Mouse (Mus musculus) stomach, postnatal 0 days (tissue): Measurements from ENCODE around the gene Phldb1. TPM values are rescaled to one million over a fixed set of nuclear protein-coding genes. Genes with fewer than 3 reads are reported as not detected.

Experiments
- ATAC-seq: fragments of 200-750 bp; cut with Nextera tagmentation; 2 replicates; pipeline ENCODE4 v1.8.0; 2017; ENCODE audit not compliant: low FRiP score, low TSS enrichment
- DNase-seq: peaks from one replicate; pipeline ENCODE4 v3.0.0-alpha.2; 2016; ENCODE audit warnings: low spot score
- H3K27ac ChIP-seq: fragments of 300-500 bp; sonication (generic); replicated peaks from 2 replicates; pipeline ENCODE4 v1.5.1; 2014; ENCODE audit warnings: mild to moderate bottlenecking, control low read depth
- H3K27me3 ChIP-seq: fragments of 300-500 bp; sonication (generic); 2 replicates; pipeline ENCODE4 v1.6.1; 2014; ENCODE audit warnings: low read length; ENCODE audit not compliant: control insufficient read depth, insufficient read depth
- H3K36me3 ChIP-seq: fragments of 300-500 bp; sonication (generic); 2 replicates; pipeline ENCODE4 v1.6.1; 2014; ENCODE audit warnings: low read length, mixed read lengths; ENCODE audit not compliant: control insufficient read depth, insufficient read depth
- H3K4me1 ChIP-seq: fragments of 300-500 bp; sonication (generic); replicated peaks from 2 replicates; pipeline ENCODE4 v1.6.1; 2014; ENCODE audit warnings: antibody characterized with exemption; ENCODE audit not compliant: control insufficient read depth, insufficient read depth
- H3K4me2 ChIP-seq: fragments of 300-500 bp; sonication (generic); replicated peaks from 2 replicates; pipeline ENCODE4 v1.6.1; 2014; ENCODE audit warnings: low read depth, mild to moderate bottlenecking, control low read depth, moderate library complexity
- H3K4me3 ChIP-seq: fragments of 300-500 bp; sonication (generic); 2 replicates; pipeline ENCODE4 v1.5.1; 2014; ENCODE audit warnings: low read depth, low read length, control low read depth
- H3K9ac ChIP-seq: fragments of 300-500 bp; sonication (generic); 2 replicates; pipeline ENCODE4 v1.6.1; 2014; ENCODE audit warnings: mild to moderate bottlenecking, low read length, control low read depth, mixed read lengths
- H3K9me3 ChIP-seq: fragments of 300-500 bp; sonication (generic); 2 replicates; pipeline ENCODE4 v1.6.1; 2016; ENCODE audit warnings: low read length; ENCODE audit not compliant: control insufficient read depth
- CTCF ChIP-seq: IDR thresholded peaks from 2 replicates; pipeline ENCODE4 v1.5.1; 2016; ENCODE audit warnings: antibody characterized with exemption, low read depth, mild to moderate bottlenecking, moderate library complexity
- EP300 ChIP-seq: optimal IDR thresholded peaks from 2 replicates; pipeline ENCODE3; 2016; ENCODE audit warnings: antibody characterized with exemption
- WGBS: fragments of 180-500 bp; shearing (Covaris S2); extraction: QIAGEN DNeasy Blood & Tissue Kit; methylation state at CpG from one replicate; pipeline ENCODE4 v1.1.7; 2014; 5-methylcytosine and 5-hydroxymethylcytosine counted together
- polyA plus RNA-seq: library from polyadenylated mRNA; unstranded; fragments of >200 nt; fragmentation: Nextera tagmentation; extraction: Ambion mirVana; gene quantifications from 2 replicates; pipeline ENCODE4 v1.2.1, GENCODE M21; 2015

Gene Phldb1
- polyA plus RNA-seq, 1 experiment from 2014 or later, result 14.9 TPM

- WGBS, result 93% methylated on average over 16 of the region's 16 CpGs
These were observed 37.1 kb downstream of the Phldb1 start for GRCm38 (mm10) chr9:44697866-44698265.

GRCm38 (mm10) chr9:44693071-44693470 is 41.9 kb downstream of the Phldb1 start:
- ATAC-seq (no peak), DNase-seq (no peak)
- Histone ChIP-seq H3K9me3 (no peaks in the 10 kb centered on the region), H3K36me3 (peaks cover 27% of the 10 kb centered on the region), H3K9ac (no peak overlapping the region), H3K27ac (no peak overlapping the region), H3K4me2 (no peak overlapping the region), H3K4me1 (no peaks in the 10 kb centered on the region; the same call in 1 of the 2 replicates), H3K4me3 (no peak overlapping the region), H3K27me3 (no peaks in the 10 kb centered on the region)
- WGBS, result 82% methylated on average over 11 of the region's 11 CpGs
- TF ChIP-seq CTCF (no peak), EP300 (no peak)

More at GRCm38 (mm10) chr9:44697866-44698265, 37.1 kb downstream of the Phldb1 start:
- Histone ChIP-seq H3K4me2 (no peak overlapping the region), H3K27me3 (no peaks in the 10 kb centered on the region), H3K9ac (no peak overlapping the region), H3K4me3 (no peak overlapping the region), H3K27ac (no peak overlapping the region), H3K36me3 (peaks cover 35% of the 10 kb centered on the region), H3K4me1 (no peaks in the 10 kb centered on the region), H3K9me3 (no peaks in the 10 kb centered on the region)
- DNase-seq, result no peak
- TF ChIP-seq EP300 (no peak), CTCF (no peak)
- ATAC-seq, result no peak

- peak overlapping the region; percentile 31; the same call in 1 of the 2 replicates for H3K27ac ChIP-seq
- H3K36me3 ChIP-seq, result peaks cover 28% of the 10 kb centered on the region
- no peak overlapping the region for H3K4me2 ChIP-seq
- ATAC-seq, result peak; percentile 69
- no peaks in the 10 kb centered on the region; the same call in 1 of the 2 replicates for H3K4me1 ChIP-seq
- H3K9me3 ChIP-seq, result no peaks in the 10 kb centered on the region
- H3K27me3 ChIP-seq, result no peaks in the 10 kb centered on the region
- no peak overlapping the region for H3K9ac ChIP-seq
- 52% methylated on average over 21 of the region's 21 CpGs for WGBS
- TF ChIP-seq CTCF, result no peak
- TF ChIP-seq EP300, result no peak
- no peak overlapping the region for H3K4me3 ChIP-seq
- peak; percentile 60 for DNase-seq
These were observed 43.1 kb downstream of the Phldb1 start for GRCm38 (mm10) chr9:44691671-44692520.

- Histone ChIP-seq H3K4me1 (no peaks in the 10 kb centered on the region; the same call in none of the 2 replicates), H3K27ac (no peak overlapping the region), H3K4me2 (no peak overlapping the region), H3K9me3 (no peaks in the 10 kb centered on the region), H3K9ac (no peak overlapping the region), H3K27me3 (no peaks in the 10 kb centered on the region), H3K4me3 (no peak overlapping the region), H3K36me3 (peaks cover 30% of the 10 kb centered on the region)
- 35% methylated on average over 7 of the region's 7 CpGs for WGBS
- TF ChIP-seq EP300 (no peak), CTCF (no peak)
- DNase-seq (peak; percentile 69), ATAC-seq (peak; percentile 49)
These were observed 44.4 kb downstream of the Phldb1 start for GRCm38 (mm10) chr9:44690641-44691040.

- Histone ChIP-seq H3K9me3 (no peaks in the 10 kb centered on the region), H3K9ac (no peak overlapping the region), H3K27me3 (no peaks in the 10 kb centered on the region), H3K4me3 (no peak overlapping the region), H3K27ac (no peak overlapping the region), H3K4me2 (no peak overlapping the region), H3K36me3 (peaks cover 14% of the 10 kb centered on the region), H3K4me1 (no peaks in the 10 kb centered on the region; the same call in none of the 2 replicates)
- no peak for ATAC-seq
- no peak for DNase-seq
- 79% methylated on average over 9 of the region's 9 CpGs for WGBS
- TF ChIP-seq CTCF (no peak), EP300 (no peak)
These were observed 47.0 kb downstream of the Phldb1 start for GRCm38 (mm10) chr9:44688013-44688412.

GRCm38 (mm10) chr9:44686638-44687037 is 48.4 kb downstream of the Phldb1 start:
- Histone ChIP-seq H3K9me3 (no peaks in the 10 kb centered on the region), H3K4me1 (no peaks in the 10 kb centered on the region; the same call in none of the 2 replicates), H3K27me3 (no peaks in the 10 kb centered on the region), H3K27ac (no peak overlapping the region), H3K4me2 (no peak overlapping the region), H3K36me3 (peaks cover 14% of the 10 kb centered on the region), H3K9ac (no peak overlapping the region), H3K4me3 (no peak overlapping the region)
- DNase-seq (no peak), ATAC-seq (no peak)
- TF ChIP-seq EP300, result no peak
- no peak for TF ChIP-seq CTCF
- 69% methylated on average over 5 of the region's 5 CpGs for WGBS
